ENCODE assay signal across 17 mouse cellular contexts in genomic region chr8:91866076-91866475, GRCm38 (mm10).
"Had no signal": no experiment of that assay in that cellular context is flagged by ENCODE, and none has a peak within 500 bp of the region (broad histone marks: within the 10 kb centered on the region; RNA-seq: fewer than 3 reads in every experiment).

No protein-coding gene starts in this region.

- H3K4me2 ChIP-seq: liver, embryonic 15.5 days; lung, embryonic 14.5 days; neural tube, embryonic 15.5 days had no signal

- H3K27ac ChIP-seq: liver, embryonic 15.5 days; neural tube, embryonic 13.5 days; neural tube, embryonic 15.5 days had no signal

- ATAC-seq: midbrain, embryonic 16.5 days had no signal

- H3K9ac ChIP-seq: liver, embryonic 15.5 days; lung, embryonic 14.5 days; neural tube, embryonic 13.5 days; neural tube, embryonic 15.5 days had no signal

- H3K9me3 ChIP-seq: liver, embryonic 15.5 days; midbrain, embryonic 10.5 days; neural tube, embryonic 13.5 days; neural tube, embryonic 15.5 days had no signal

- H3K4me3 ChIP-seq: liver, embryonic 15.5 days; myocyte; neural tube, embryonic 13.5 days; neural tube, embryonic 15.5 days had no signal

- H3K4me1 ChIP-seq: liver, embryonic 15.5 days had no signal

- DNase-seq: lung, adult 18-20 months; lung, embryonic 14.5 days; lung, postnatal 10 days; lung, postnatal 4 days; right cerebral cortex, adult 18-20 months; right cerebral cortex, postnatal 25 days; right cerebral cortex, postnatal 4 days; spleen, adult 18-20 months; thymus, adult 18-20 months; thymus, postnatal 14 days; thymus, postnatal 36 days had no signal

- H3K36me3 ChIP-seq: liver, embryonic 15.5 days; midbrain, embryonic 10.5 days; neural tube, embryonic 13.5 days; neural tube, embryonic 15.5 days had no signal
